Mouse (Mus musculus) MEL (cell line): ENCODE results near the gene Pex14. TPM values are rescaled to one million over a fixed set of nuclear protein-coding genes. Genes with fewer than 3 reads are reported as not detected.

Experiments used
- DNase-seq: peaks from one replicate; pipeline ENCODE4 v3.0.0; 2011; ENCODE audit warnings: low read depth, low spot score
- H3K27ac ChIP-seq: 2 replicates; pipeline ENCODE4 v1.5.1; 2012; ENCODE audit warnings: low read depth, mild to moderate bottlenecking, control low read depth, low read length, moderate library complexity; ENCODE audit not compliant: control insufficient read depth
- H3K27me3 ChIP-seq, 2 experiments: fragments of 150-350 bp in 1 of 2; sonication (generic) in 1 of 2; 2 replicates each; pipeline ENCODE4 v1.6.1; 2012; ENCODE audit warnings: low read length in 2 of 2, mild to moderate bottlenecking in 2 of 2, improper control_type of control experiment in 1 of 2, moderate library complexity in 1 of 2; ENCODE audit not compliant: insufficient read depth in 2 of 2, control insufficient read depth in 1 of 2
- H3K36me3 ChIP-seq, 2 experiments: 2 replicates each; pipeline ENCODE4 v1.6.1; 2012 to 2014; ENCODE audit warnings: low read length in 2 of 2, improper control_type of control experiment in 1 of 2, inconsistent platforms in 1 of 2, mild to moderate bottlenecking in 1 of 2; ENCODE audit not compliant: insufficient read depth in 2 of 2, control insufficient read depth in 1 of 2
- H3K4me1 ChIP-seq, 2 experiments: fragments of 150-350 bp in 1 of 2; sonication (generic) in 1 of 2; 2 replicates each; pipeline ENCODE4 v1.6.1; 2012; ENCODE audit warnings: low read length in 2 of 2, improper control_type of control experiment in 1 of 2, mild to moderate bottlenecking in 1 of 2; ENCODE audit not compliant: insufficient read depth in 2 of 2, control insufficient read depth in 1 of 2
- H3K4me3 ChIP-seq, 2 experiments: fragments of 150-350 bp in 1 of 2; sonication (generic) in 1 of 2; 2 replicates each; pipeline ENCODE4 v1.5.1; 2012; ENCODE audit warnings: low read depth in 2 of 2, low read length in 2 of 2, mild to moderate bottlenecking in 2 of 2, moderate library complexity in 2 of 2, control low read depth in 1 of 2, improper control_type of control experiment in 1 of 2; ENCODE audit not compliant: control insufficient read depth in 1 of 2, insufficient read depth in 1 of 2
- H3K79me2 ChIP-seq: 2 replicates; pipeline ENCODE4 v1.6.1; 2012; ENCODE audit warnings: mild to moderate bottlenecking, low read length, moderate library complexity; ENCODE audit not compliant: control insufficient read depth, poor library complexity, insufficient read depth
- H3K9ac ChIP-seq: 2 replicates; pipeline ENCODE4 v1.6.1; 2012; ENCODE audit warnings: low read depth, mild to moderate bottlenecking, control low read depth, low read length, moderate library complexity; ENCODE audit not compliant: control insufficient read depth, poor library complexity, severe bottlenecking
- H3K9me3 ChIP-seq: fragments of 150-350 bp; sonication (generic); replicated peaks from 2 replicates; pipeline ENCODE4 v1.6.1; 2012; ENCODE audit warnings: mild to moderate bottlenecking, low read length, improper control_type of control experiment, moderate library complexity; ENCODE audit not compliant: insufficient read depth
- BHLHE40 ChIP-seq: IDR thresholded peaks from 2 replicates; pipeline ENCODE4 v1.6.1; 2012; ENCODE audit warnings: low read depth, mild to moderate bottlenecking, inconsistent platforms, low read length, improper control_type of control experiment, borderline replicate concordance
- CHD1 ChIP-seq: IDR thresholded peaks from 2 replicates; pipeline ENCODE4 v1.6.1; 2012; ENCODE audit warnings: low read depth, mild to moderate bottlenecking, inconsistent platforms, low read length, improper control_type of control experiment
- CHD2 ChIP-seq: IDR thresholded peaks from 2 replicates; pipeline ENCODE4 v1.6.1; 2011; ENCODE audit warnings: low read length, improper control_type of control experiment
- CTCF ChIP-seq, 3 experiments: IDR thresholded peaks in 2 of 3; conservative IDR thresholded peaks in 1 of 3; 2 replicates each; pipeline ENCODE4 v1.5.1; 2011 to 2012; ENCODE audit warnings: low read length in 3 of 3, low read depth in 2 of 3, mild to moderate bottlenecking in 2 of 3, improper control_type of control experiment in 1 of 3, inconsistent platforms in 1 of 3, mixed read lengths in 1 of 3, moderate library complexity in 1 of 3; ENCODE audit not compliant: control insufficient read depth in 1 of 3, insufficient read depth in 1 of 3, poor library complexity in 1 of 3, severe bottlenecking in 1 of 3
- E2F4 ChIP-seq: IDR thresholded peaks from 2 replicates; pipeline ENCODE4 v1.6.1; 2011; ENCODE audit warnings: low read depth, low read length, improper control_type of control experiment, borderline replicate concordance
- ELF1 ChIP-seq: IDR thresholded peaks from 2 replicates; pipeline ENCODE4 v1.6.1; 2014; ENCODE audit warnings: low read depth, mild to moderate bottlenecking, inconsistent platforms, low read length, improper control_type of control experiment, moderate library complexity
- EP300 ChIP-seq, 2 experiments: IDR thresholded peaks; 2 replicates each; pipeline ENCODE4 v1.6.1; 2011; ENCODE audit warnings: improper control_type of control experiment in 2 of 2, low read length in 2 of 2, low read depth in 1 of 2, mild to moderate bottlenecking in 1 of 2
- KAT2A ChIP-seq: conservative IDR thresholded peaks from 2 replicates; pipeline ENCODE4 v1.6.1; 2012; ENCODE audit warnings: low read depth, low read length, improper control_type of control experiment, inconsistent platforms
- MAFK ChIP-seq: IDR thresholded peaks from 2 replicates; pipeline ENCODE4 v1.6.1; 2011; ENCODE audit warnings: low read depth, mild to moderate bottlenecking, low read length, improper control_type of control experiment, borderline replicate concordance
- MAX ChIP-seq: IDR thresholded peaks from 2 replicates; pipeline ENCODE4 v1.6.1; 2011; ENCODE audit warnings: low read length, improper control_type of control experiment
- MAZ ChIP-seq: IDR thresholded peaks from 2 replicates; pipeline ENCODE4 v1.6.1; 2012; ENCODE audit warnings: low read depth, mild to moderate bottlenecking, inconsistent platforms, low read length, improper control_type of control experiment
- MEF2A ChIP-seq: IDR thresholded peaks from 2 replicates; pipeline ENCODE4 v1.6.1; 2014; ENCODE audit warnings: low read depth, mild to moderate bottlenecking, inconsistent platforms, low read length, improper control_type of control experiment; ENCODE audit not compliant: poor library complexity, insufficient replicate concordance, severe bottlenecking; ENCODE audit errors: extremely low read depth
- MYB ChIP-seq: IDR thresholded peaks from 2 replicates; pipeline ENCODE4 v1.6.1; 2011; ENCODE audit warnings: mild to moderate bottlenecking, low read depth, low read length, improper control_type of control experiment
- MYC ChIP-seq: IDR thresholded peaks from 2 replicates; pipeline ENCODE4 v1.6.1; 2011; ENCODE audit warnings: low read depth, mild to moderate bottlenecking, low read length, improper control_type of control experiment, moderate library complexity
- NELFE ChIP-seq: IDR thresholded peaks from 2 replicates; pipeline ENCODE4 v1.6.1; 2011; ENCODE audit warnings: low read depth, low read length, improper control_type of control experiment
- POLR2AphosphoS2 ChIP-seq: IDR thresholded peaks from 2 replicates; pipeline ENCODE4 v1.6.1; 2011; ENCODE audit warnings: low read length, improper control_type of control experiment
- POLR2AphosphoS5 ChIP-seq: IDR thresholded peaks from 2 replicates; pipeline ENCODE4 v1.6.1; 2012; ENCODE audit warnings: low read depth, borderline replicate concordance, mild to moderate bottlenecking, inconsistent platforms, low read length, moderate library complexity, mixed read lengths
- RCOR1 ChIP-seq: IDR thresholded peaks from 2 replicates; pipeline ENCODE4 v1.6.1; 2012; ENCODE audit warnings: low read depth, mild to moderate bottlenecking, inconsistent platforms, low read length, improper control_type of control experiment
- SIN3A ChIP-seq: IDR thresholded peaks from 2 replicates; pipeline ENCODE4 v1.6.1; 2012; ENCODE audit warnings: low read length, improper control_type of control experiment, inconsistent platforms
- TBP ChIP-seq: IDR thresholded peaks from 2 replicates; pipeline ENCODE4 v1.8.0; 2011; ENCODE audit warnings: low read depth, low read length, improper control_type of control experiment
- TCF12 ChIP-seq: IDR thresholded peaks from 2 replicates; pipeline ENCODE4 v1.6.1; 2014; ENCODE audit warnings: low read depth, mild to moderate bottlenecking, inconsistent platforms, low read length, improper control_type of control experiment, moderate library complexity
- USF1 ChIP-seq: IDR thresholded peaks from 2 replicates; pipeline ENCODE4 v1.6.1; 2014; ENCODE audit warnings: low read depth, mild to moderate bottlenecking, inconsistent platforms, low read length, improper control_type of control experiment, moderate library complexity
- ZC3H11A ChIP-seq: IDR thresholded peaks from 2 replicates; pipeline ENCODE4 v1.6.1; 2012; ENCODE audit warnings: low read depth, mild to moderate bottlenecking, inconsistent platforms, low read length, improper control_type of control experiment
- ZKSCAN1 ChIP-seq: IDR thresholded peaks from 2 replicates; pipeline ENCODE4 v1.6.1; 2012; ENCODE audit warnings: low read depth, mild to moderate bottlenecking, inconsistent platforms, low read length, improper control_type of control experiment, moderate library complexity
- ZNF384 ChIP-seq: IDR thresholded peaks from 2 replicates; pipeline ENCODE4 v1.6.1; 2012; ENCODE audit warnings: low read depth, mild to moderate bottlenecking, inconsistent platforms, low read length, improper control_type of control experiment
- polyA plus RNA-seq, 2 experiments: library from polyadenylated mRNA; stranded (reverse) in 1 of 2; unstranded in 1 of 2; fragments of >175 nt in 1 of 2; fragments of >200 nt in 1 of 2; gene quantifications; 2 replicates each; pipeline versions ENCODE4 v1.2.1 to v1.2.4; 2012; ENCODE audit warnings: low replicate concordance in 2 of 2, low read depth in 1 of 2; ENCODE audit not compliant: insufficient read length in 2 of 2, insufficient read depth in 1 of 2, missing spikeins in 1 of 2
- total RNA-seq: library from RNA; depleted of rRNA; stranded (reverse); fragments of 300-350 nt; gene quantifications from 2 replicates; pipeline ENCODE4 v1.2.3, GENCODE M21; 2012

Pex14 gene
- total and polyA plus RNA-seq, 3 experiments = 38.3 to 49.2 TPM; not detected in 1

- H3K27ac ChIP-seq = no peak overlapping the region
- no peaks in the 10 kb centered on the region for H3K79me2 ChIP-seq
- peaks cover 6 to 8% of the 10 kb centered on the region in 2 experiments; a peak in 2 of 4 replicates for H3K4me1 ChIP-seq
- H3K4me3 ChIP-seq = no peak overlapping the region
- H3K9me3 ChIP-seq = no peaks in the 10 kb centered on the region
- no peaks in the 10 kb centered on the region for H3K27me3 ChIP-seq
- no peak for DNase-seq
- TF ChIP-seq MEF2A = no peak
- TF ChIP-seq CHD2 = no peak
- TF ChIP-seq USF1 = no peak
- no peak for TF ChIP-seq CHD1
- TF ChIP-seq MAX = no peak
- no peak for TF ChIP-seq TBP
- TF ChIP-seq POLR2AphosphoS2 = no peak
- TF ChIP-seq POLR2AphosphoS5 = no peak
- TF ChIP-seq SIN3A = no peak
- no peak for TF ChIP-seq CTCF (IDR thresholded peaks at IDR 0.05 in 2 of 3, conservative IDR thresholded peaks at IDR 0.05 in 1 of 3; ENCODE audit: control insufficient read depth in 1 of 3, insufficient read depth in 1 of 3, low read depth in 2 of 3, low read length in 3 of 3, poor library complexity in 1 of 3, severe bottlenecking in 1 of 3)
- TF ChIP-seq E2F4 = no peak
- TF ChIP-seq KAT2A = no peak
- TF ChIP-seq MYC = no peak
- no peak for TF ChIP-seq MAFK
- no peak for TF ChIP-seq MAZ
- TF ChIP-seq EP300 (IDR thresholded peaks at IDR 0.05; ENCODE audit: low read depth in 1 of 2, low read length in 2 of 2) = no peak
- no peak for TF ChIP-seq MYB
- H3K9ac ChIP-seq = no peak overlapping the region
- peaks cover 0 to 11% of the 10 kb centered on the region in 2 experiments; a peak in 2 of 4 replicates for H3K36me3 ChIP-seq
These were observed 98.2 kb downstream of the Pex14 start for GRCm38 (mm10) chr4:149001515-149001914.

GRCm38 (mm10) chr4:149000746-149001145 lies 98.9 kb downstream of the Pex14 start:
- Histone ChIP-seq H3K9me3 (no peaks in the 10 kb centered on the region), H3K9ac (no peak overlapping the region)
- no peak for TF ChIP-seq KAT2A
- TF ChIP-seq ZKSCAN1 = no peak
- no peak for TF ChIP-seq ZNF384
- TF ChIP-seq CHD2 = no peak
- no peak for TF ChIP-seq ZC3H11A
- no peak for TF ChIP-seq NELFE
- TF ChIP-seq SIN3A = no peak
- no peak for TF ChIP-seq ELF1
- no peak for TF ChIP-seq BHLHE40
- no peak for TF ChIP-seq TBP
- TF ChIP-seq RCOR1 = no peak
- no peak for TF ChIP-seq TCF12
- TF ChIP-seq E2F4 = no peak
- TF ChIP-seq MAX = no peak
- TF ChIP-seq, all 39 proteins: peak for 0
- H3K79me2 ChIP-seq = no peaks in the 10 kb centered on the region
- H3K27ac ChIP-seq = no peak overlapping the region
- DNase-seq = no peak
- peaks cover 0 to 6% of the 10 kb centered on the region in 2 experiments; a peak in 1 of 4 replicates for H3K36me3 ChIP-seq
- no peaks in the 10 kb centered on the region for H3K27me3 ChIP-seq
- H3K4me3 ChIP-seq = no peak overlapping the region
- peaks cover 4% of the 10 kb centered on the region in 2 experiments; a peak in 2 of 4 replicates for H3K4me1 ChIP-seq
